Mouse (Mus musculus) liver, embryonic 13.5 days (tissue): Measurements from ENCODE around the gene Cblc. TPM values are rescaled to one million over a fixed set of nuclear protein-coding genes. Genes with fewer than 3 reads are reported as not detected.

Experiments
- ATAC-seq: fragments of 200-750 bp; cut with Nextera tagmentation; 2 replicates; pipeline ENCODE4 v1.8.0; 2017; ENCODE audit warnings: low read depth, mild to moderate bottlenecking, moderate number of reproducible peaks, moderate library complexity
- DNase-seq: peaks from one replicate; pipeline ENCODE4 v3.0.0; 2022
- H3K27ac ChIP-seq: fragments of 300-500 bp; sonication (generic); 2 replicates; pipeline ENCODE4 v1.5.1; 2015; ENCODE audit warnings: moderate library complexity, mild to moderate bottlenecking, inconsistent platforms
- H3K27me3 ChIP-seq: fragments of 300-500 bp; sonication (generic); 2 replicates; pipeline ENCODE4 v1.6.1; 2015; ENCODE audit warnings: mild to moderate bottlenecking, inconsistent platforms
- H3K36me3 ChIP-seq: fragments of 300-500 bp; sonication (generic); 2 replicates; pipeline ENCODE4 v1.6.1; 2015; ENCODE audit warnings: mild to moderate bottlenecking, inconsistent platforms
- H3K4me1 ChIP-seq: fragments of 300-500 bp; sonication (generic); replicated peaks from 2 replicates; pipeline ENCODE4 v1.6.1; 2015; ENCODE audit warnings: inconsistent platforms
- H3K4me2 ChIP-seq: fragments of 300-500 bp; sonication (generic); 2 replicates; pipeline ENCODE4 v1.6.1; 2015; ENCODE audit warnings: inconsistent platforms, mild to moderate bottlenecking, moderate library complexity
- H3K4me3 ChIP-seq: fragments of 300-500 bp; sonication (generic); replicated peaks from 2 replicates; pipeline ENCODE4 v1.5.1; 2015; ENCODE audit warnings: mild to moderate bottlenecking, inconsistent platforms
- H3K9ac ChIP-seq: fragments of 300-500 bp; sonication (generic); 2 replicates; pipeline ENCODE4 v1.6.1; 2015; ENCODE audit warnings: mild to moderate bottlenecking, inconsistent platforms
- H3K9me3 ChIP-seq: fragments of 300-500 bp; sonication (generic); replicated peaks from 2 replicates; pipeline ENCODE4 v1.6.1; 2016; ENCODE audit warnings: inconsistent platforms
- WGBS: fragments of 180-500 bp; shearing (Covaris S2); methylation state at CpG from one replicate; pipeline ENCODE4 v1.1.7; 2015; ENCODE audit not compliant: insufficient replicate concordance; 5-methylcytosine and 5-hydroxymethylcytosine counted together
- polyA plus RNA-seq: library from polyadenylated mRNA; unstranded; fragments of >200 nt; fragmentation: Nextera tagmentation; extraction: Ambion mirVana; gene quantifications from 2 replicates; pipeline ENCODE4 v1.2.1, GENCODE M21; 2015

Gene Cblc
- polyA plus RNA-seq, 1 experiment from 2014 or later = 1.2 TPM

DNA sequence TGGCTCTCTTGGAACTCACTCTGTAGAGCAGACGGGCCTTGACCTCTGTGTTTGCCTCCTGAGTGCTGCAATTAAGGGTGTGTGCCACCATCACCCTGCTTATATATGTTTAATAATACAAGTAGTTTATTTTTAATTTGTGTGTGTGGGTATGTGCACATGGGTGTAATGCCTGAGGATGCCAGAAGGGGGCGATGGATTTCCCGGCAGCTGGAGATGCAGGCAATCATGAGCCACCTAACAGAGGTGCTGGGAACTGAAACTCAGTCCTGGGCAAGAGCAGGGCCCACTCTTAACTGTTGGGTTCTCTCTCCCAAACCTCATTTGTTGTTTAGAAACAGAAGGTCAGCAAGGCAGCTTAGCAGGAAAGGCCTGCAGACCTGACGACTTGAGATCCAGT, 16.7 kb downstream of the Cblc start:
- peaks cover 5% of the 10 kb centered on the region for H3K4me1 ChIP-seq
- no peak for DNase-seq

GRCm38 (mm10) chr7:19778645-19779044, 18.0 kb downstream of the Cblc start:
- Histone ChIP-seq H3K4me1 (peaks cover 3% of the 10 kb centered on the region; the same call in 1 of the 2 replicates), H3K4me3 (no peak overlapping the region), H3K27me3 (no peaks in the 10 kb centered on the region), H3K9ac (no peak overlapping the region), H3K9me3 (no peaks in the 10 kb centered on the region), H3K4me2 (no peak overlapping the region), H3K27ac (no peak overlapping the region), H3K36me3 (no peaks in the 10 kb centered on the region)
- DNase-seq = no peak
- no peak for ATAC-seq
- 75% methylated on average over 8 of the region's 8 CpGs for WGBS

More for the DNA sequence above, 16.7 kb downstream of the Cblc start:
- 61% methylated on average over 4 of the region's 4 CpGs for WGBS
- H3K9me3 ChIP-seq = no peaks in the 10 kb centered on the region
- no peak overlapping the region for H3K27ac ChIP-seq
- no peaks in the 10 kb centered on the region for H3K36me3 ChIP-seq
- ATAC-seq = no peak
- H3K9ac ChIP-seq = no peak overlapping the region
- no peak overlapping the region for H3K4me2 ChIP-seq
- no peak overlapping the region for H3K4me3 ChIP-seq
- H3K27me3 ChIP-seq = no peaks in the 10 kb centered on the region

GRCm38 (mm10) chr7:19777049-19777723, 19.4 kb downstream of the Cblc start:
- Histone ChIP-seq H3K27me3 (peaks cover 3% of the 10 kb centered on the region), H3K4me1 (no peaks in the 10 kb centered on the region), H3K4me2 (no peak overlapping the region), H3K9me3 (no peaks in the 10 kb centered on the region), H3K36me3 (no peaks in the 10 kb centered on the region), H3K4me3 (no peak overlapping the region), H3K27ac (no peak overlapping the region), H3K9ac (no peak overlapping the region)
- no peak for ATAC-seq
- DNase-seq = no peak
- WGBS = 66% methylated on average over 11 of the region's 11 CpGs

DNA sequence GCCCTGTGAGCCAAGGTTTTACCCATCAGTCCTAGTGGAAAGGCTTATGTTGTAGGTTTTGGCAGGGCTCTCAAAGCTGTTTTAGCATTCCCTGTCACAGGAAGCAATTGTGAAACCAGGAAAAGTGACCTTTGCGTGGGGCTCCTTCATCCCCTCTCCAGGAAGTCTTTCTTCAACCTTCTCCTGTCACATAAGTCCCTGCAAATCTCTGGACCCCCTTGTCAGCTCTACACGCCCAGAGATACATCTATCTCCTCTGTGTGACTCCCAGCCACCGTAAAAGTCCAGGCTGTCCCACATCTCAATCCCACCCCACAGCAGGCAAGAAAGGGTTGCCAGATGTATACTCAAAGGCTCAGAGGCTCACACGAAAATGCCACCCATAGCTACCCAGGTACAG, 24.9 kb downstream of the Cblc start:
- Histone ChIP-seq H3K27me3 (peaks cover 51% of the 10 kb centered on the region), H3K27ac (no peak overlapping the region), H3K4me2 (no peak overlapping the region), H3K4me3 (no peak overlapping the region), H3K36me3 (no peaks in the 10 kb centered on the region), H3K9me3 (no peaks in the 10 kb centered on the region), H3K4me1 (peaks cover 21% of the 10 kb centered on the region), H3K9ac (no peak overlapping the region)
- 40% methylated on average over 4 of the region's 4 CpGs for WGBS
- ATAC-seq = no peak
- no peak for DNase-seq

- Histone ChIP-seq H3K9ac (peak within 1 kb of the TSS; percentile 28; the same call in 1 of the 2 replicates), H3K27me3 (peaks cover 54% of the 10 kb centered on the region), H3K27ac (no peak within 1 kb of the TSS), H3K4me2 (peak within 1 kb of the TSS; percentile 65), H3K36me3 (no peaks in the 10 kb centered on the region), H3K4me3 (peak within 1 kb of the TSS; percentile 47), H3K4me1 (peaks cover 21% of the 10 kb centered on the region), H3K9me3 (no peaks in the 10 kb centered on the region)
- WGBS = 5% methylated on average over 8 of the region's 9 CpGs
- ATAC-seq (peak; percentile 13; the same call in 1 of the 2 replicates), DNase-seq (no peak)
Measured at GRCm38 (mm10) chr7:19770984-19771391, 25.6 kb downstream of the Cblc start, which contains the start of gene Bcam. Bcam (minus strand) TSS chr7:19771016.

DNA sequence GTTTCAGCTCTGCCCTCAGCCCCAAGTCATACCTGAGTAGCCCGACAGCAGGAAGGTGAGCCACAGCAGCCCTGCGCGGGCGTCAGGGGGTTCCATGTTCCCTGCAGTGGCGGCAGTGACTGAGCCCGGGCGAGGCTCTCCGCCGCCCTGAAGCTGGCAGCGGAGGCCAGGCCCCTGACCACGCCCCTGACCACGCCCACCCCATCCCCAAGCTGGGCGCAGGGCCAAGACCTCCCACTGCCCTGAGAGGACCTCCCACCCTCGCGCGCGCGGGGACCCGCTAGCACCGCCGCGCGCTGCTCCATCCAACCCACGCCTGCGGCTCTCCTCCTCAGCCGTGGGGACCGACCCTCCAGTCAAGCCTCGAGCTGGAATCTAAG, 26.2 kb downstream of the Cblc start:
- H3K4me3 ChIP-seq = peak overlapping the region; percentile 47
- ATAC-seq (peak; percentile 70), DNase-seq (peak; percentile 47)
- WGBS = under 1% methylated on average over 28 of the region's 28 CpGs
- H3K27me3 ChIP-seq = peaks cover 54% of the 10 kb centered on the region
- H3K4me1 ChIP-seq = peaks cover 21% of the 10 kb centered on the region
- no peak overlapping the region for H3K27ac ChIP-seq
- no peaks in the 10 kb centered on the region for H3K9me3 ChIP-seq
- H3K4me2 ChIP-seq = peak overlapping the region; percentile 65
- H3K9ac ChIP-seq = peak overlapping the region; percentile 28; the same call in 1 of the 2 replicates
- no peaks in the 10 kb centered on the region for H3K36me3 ChIP-seq

GRCm38 (mm10) chr7:19769434-19770374, 26.9 kb downstream of the Cblc start:
- H3K27me3 ChIP-seq = peaks cover 54% of the 10 kb centered on the region
- peak overlapping the region; percentile 65 for H3K4me2 ChIP-seq
- no peak for DNase-seq
- 0 out of 2 replicates have a peak, but pooled peaks have one; percentile 18 for ATAC-seq
- H3K4me3 ChIP-seq = peak overlapping the region; percentile 47
- 11% methylated on average over 16 of the region's 16 CpGs for WGBS
- H3K4me1 ChIP-seq = peaks cover 21% of the 10 kb centered on the region
- H3K9ac ChIP-seq = peak overlapping the region; percentile 28; the same call in 1 of the 2 replicates
- no peak overlapping the region for H3K27ac ChIP-seq
- H3K9me3 ChIP-seq = no peaks in the 10 kb centered on the region
- no peaks in the 10 kb centered on the region for H3K36me3 ChIP-seq

DNA sequence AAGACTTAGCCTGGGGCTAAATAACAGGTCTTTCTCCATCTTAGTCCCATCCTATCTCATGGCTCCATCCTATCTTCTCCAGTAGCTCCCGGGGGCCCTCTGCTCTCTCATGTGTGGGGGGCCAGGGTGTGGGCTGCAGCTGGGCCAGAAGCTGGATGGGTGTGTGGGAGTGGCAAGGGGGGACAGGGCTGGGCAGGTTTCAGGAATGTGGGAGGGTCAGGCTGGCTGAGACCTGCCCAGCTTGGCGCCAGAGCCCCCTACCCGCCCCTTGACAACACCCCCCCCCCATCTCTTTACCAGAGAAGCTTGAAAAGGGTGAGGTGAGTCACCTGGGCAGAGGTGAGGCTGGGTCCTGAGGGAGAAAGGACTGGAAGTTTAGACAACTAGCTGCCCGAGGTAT, 27.6 kb downstream of the Cblc start:
- H3K27ac ChIP-seq = no peak overlapping the region
- peaks cover 54% of the 10 kb centered on the region for H3K27me3 ChIP-seq
- no peak for DNase-seq
- no peak for ATAC-seq
- no peak overlapping the region for H3K4me2 ChIP-seq
- no peaks in the 10 kb centered on the region for H3K9me3 ChIP-seq
- H3K9ac ChIP-seq = no peak overlapping the region
- H3K4me3 ChIP-seq = no peak overlapping the region
- 23% methylated on average over 4 of the region's 4 CpGs for WGBS
- H3K4me1 ChIP-seq = peaks cover 23% of the 10 kb centered on the region
- H3K36me3 ChIP-seq = no peaks in the 10 kb centered on the region

GRCm38 (mm10) chr7:19768251-19768650, 28.4 kb downstream of the Cblc start:
- ATAC-seq (no peak), DNase-seq (no peak)
- H3K36me3 ChIP-seq = no peaks in the 10 kb centered on the region
- no peak overlapping the region for H3K4me3 ChIP-seq
- peaks cover 54% of the 10 kb centered on the region for H3K27me3 ChIP-seq
- no peak overlapping the region for H3K9ac ChIP-seq
- H3K4me1 ChIP-seq = peaks cover 23% of the 10 kb centered on the region
- H3K27ac ChIP-seq = no peak overlapping the region
- H3K9me3 ChIP-seq = no peaks in the 10 kb centered on the region
- H3K4me2 ChIP-seq = no peak overlapping the region
- WGBS = 55% methylated on average over 14 of the region's 14 CpGs

DNA sequence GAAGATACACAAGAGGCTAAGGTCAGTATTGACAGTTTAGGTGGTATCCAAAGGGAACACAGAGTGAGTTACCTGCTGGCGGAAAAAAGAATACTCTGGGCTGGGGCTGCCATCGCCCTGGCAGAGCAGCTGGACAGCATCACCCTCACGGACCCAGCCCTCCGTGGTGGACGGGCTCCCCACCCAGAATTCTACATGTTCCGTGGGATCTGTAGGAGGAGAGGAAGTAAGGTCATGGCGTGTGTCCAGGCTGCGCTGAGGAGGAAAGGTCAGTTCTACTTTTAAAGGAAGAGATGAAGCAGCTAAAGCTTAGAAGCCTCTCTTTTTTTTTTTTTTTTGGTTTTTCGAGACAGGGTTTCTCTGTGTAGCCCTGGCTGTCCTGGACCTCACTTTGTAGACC, 32.0 kb downstream of the Cblc start:
- DNase-seq (no peak), ATAC-seq (no peak)
- Histone ChIP-seq H3K9ac (no peak overlapping the region), H3K4me3 (no peak overlapping the region), H3K36me3 (no peaks in the 10 kb centered on the region), H3K4me2 (no peak overlapping the region), H3K27me3 (peaks cover 25% of the 10 kb centered on the region), H3K27ac (no peak overlapping the region), H3K9me3 (no peaks in the 10 kb centered on the region), H3K4me1 (peaks cover 6% of the 10 kb centered on the region)
- 74% methylated on average over 9 of the region's 9 CpGs for WGBS

GRCm38 (mm10) chr7:19763829-19764477, 32.7 kb downstream of the Cblc start:
- Histone ChIP-seq H3K4me3 (no peak overlapping the region), H3K4me1 (0 out of 2 replicates have a peak, but pooled peaks cover 2% of the 10 kb centered on the region), H3K36me3 (no peaks in the 10 kb centered on the region), H3K27me3 (peaks cover 19% of the 10 kb centered on the region), H3K9ac (no peak overlapping the region), H3K9me3 (no peaks in the 10 kb centered on the region), H3K27ac (no peak overlapping the region), H3K4me2 (no peak overlapping the region)
- DNase-seq = no peak
- no peak for ATAC-seq
- 66% methylated on average over 13 of the region's 13 CpGs for WGBS
